Mouse (Mus musculus) liver, embryonic 14.5 days (tissue): ENCODE data around the gene C2cd2l. TPM values are rescaled to one million over a fixed set of nuclear protein-coding genes. Genes with fewer than 3 reads are reported as not detected.

Experiments used
- ATAC-seq: fragments of 200-750 bp; cut with Nextera tagmentation; 2 replicates; pipeline ENCODE4 v1.8.0; 2017; ENCODE audit warnings: moderate number of reproducible peaks, mild to moderate bottlenecking, moderate library complexity; ENCODE audit not compliant: insufficient read depth
- DNase-seq, 3 experiments: peaks; one replicate each; pipeline ENCODE4 v3.0.0-alpha.2; 2012 to 2013; ENCODE audit warnings: low read depth in 3 of 3, low spot score in 3 of 3
- H3K27ac ChIP-seq: fragments of 300-500 bp; sonication (generic); 2 replicates; pipeline ENCODE4 v1.5.1; 2014; ENCODE audit warnings: moderate library complexity, mild to moderate bottlenecking, control low read depth, inconsistent platforms
- H3K27me3 ChIP-seq: fragments of 300-500 bp; sonication (generic); 2 replicates; pipeline ENCODE4 v1.6.1; 2014; ENCODE audit warnings: mild to moderate bottlenecking, low read length, moderate library complexity; ENCODE audit not compliant: control insufficient read depth, insufficient read depth
- H3K36me3 ChIP-seq: fragments of 300-500 bp; sonication (generic); replicated peaks from 2 replicates; pipeline ENCODE4 v1.6.1; 2014; ENCODE audit warnings: low read depth; ENCODE audit not compliant: control insufficient read depth, insufficient read depth
- H3K4me1 ChIP-seq, 2 experiments: fragments of 200-500 bp in 1 of 2; fragments of 300-500 bp in 1 of 2; sonication (generic) in 1 of 2; replicated peaks; 2 replicates each; pipeline ENCODE4 v1.6.1; 2012 to 2014; ENCODE audit warnings: antibody characterized with exemption in 1 of 2, inconsistent platforms in 1 of 2, low read length in 1 of 2; ENCODE audit not compliant: control insufficient read depth in 2 of 2, insufficient read depth in 2 of 2
- H3K4me2 ChIP-seq: fragments of 300-500 bp; sonication (generic); 2 replicates; pipeline ENCODE4 v1.6.1; 2014; ENCODE audit warnings: low read depth, mild to moderate bottlenecking, control low read depth, moderate library complexity
- H3K4me3 ChIP-seq, 2 experiments: fragments of 200-500 bp in 1 of 2; fragments of 300-500 bp in 1 of 2; sonication (generic) in 1 of 2; 2 replicates each; pipeline ENCODE4 v1.5.1; 2012 to 2014; ENCODE audit warnings: low read depth in 2 of 2, low read length in 2 of 2, mild to moderate bottlenecking in 2 of 2, control low read depth in 1 of 2, inconsistent platforms in 1 of 2, moderate library complexity in 1 of 2; ENCODE audit not compliant: insufficient read depth in 1 of 2
- H3K9ac ChIP-seq: fragments of 300-500 bp; sonication (generic); replicated peaks from 2 replicates; pipeline ENCODE4 v1.6.1; 2014; ENCODE audit warnings: mild to moderate bottlenecking, control low read depth, moderate library complexity
- H3K9me3 ChIP-seq: fragments of 300-500 bp; sonication (generic); 2 replicates; pipeline ENCODE4 v1.6.1; 2016; ENCODE audit warnings: low read length, mixed read lengths; ENCODE audit not compliant: control insufficient read depth
- CTCF ChIP-seq: IDR thresholded peaks from 2 replicates; pipeline ENCODE4 v1.5.1; 2016; ENCODE audit warnings: antibody characterized with exemption, low read depth, control low read depth
- EP300 ChIP-seq: IDR thresholded peaks from 2 replicates; pipeline ENCODE4 v1.6.1; 2016; ENCODE audit warnings: antibody characterized with exemption, low read depth
- WGBS: fragments of 180-500 bp; shearing (Covaris S2); extraction: QIAGEN DNeasy Blood & Tissue Kit; methylation state at CpG from one replicate; pipeline ENCODE4 v1.1.7; 2014; ENCODE audit not compliant: insufficient replicate concordance; 5-methylcytosine and 5-hydroxymethylcytosine counted together
- polyA plus RNA-seq, 2 experiments: library from polyadenylated mRNA; depleted of rRNA in 1 of 2; stranded (reverse) in 1 of 2; unstranded in 1 of 2; fragments of >200 nt; fragmentation: Nextera tagmentation in 1 of 2; extraction: Ambion mirVana in 1 of 2; gene quantifications; 2 replicates each; pipeline versions ENCODE4 v1.2.1 to v1.2.3; 2012 to 2014

Gene C2cd2l
- polyA plus RNA-seq, 2 experiments, result 7.4 to 13.0 TPM

DNA sequence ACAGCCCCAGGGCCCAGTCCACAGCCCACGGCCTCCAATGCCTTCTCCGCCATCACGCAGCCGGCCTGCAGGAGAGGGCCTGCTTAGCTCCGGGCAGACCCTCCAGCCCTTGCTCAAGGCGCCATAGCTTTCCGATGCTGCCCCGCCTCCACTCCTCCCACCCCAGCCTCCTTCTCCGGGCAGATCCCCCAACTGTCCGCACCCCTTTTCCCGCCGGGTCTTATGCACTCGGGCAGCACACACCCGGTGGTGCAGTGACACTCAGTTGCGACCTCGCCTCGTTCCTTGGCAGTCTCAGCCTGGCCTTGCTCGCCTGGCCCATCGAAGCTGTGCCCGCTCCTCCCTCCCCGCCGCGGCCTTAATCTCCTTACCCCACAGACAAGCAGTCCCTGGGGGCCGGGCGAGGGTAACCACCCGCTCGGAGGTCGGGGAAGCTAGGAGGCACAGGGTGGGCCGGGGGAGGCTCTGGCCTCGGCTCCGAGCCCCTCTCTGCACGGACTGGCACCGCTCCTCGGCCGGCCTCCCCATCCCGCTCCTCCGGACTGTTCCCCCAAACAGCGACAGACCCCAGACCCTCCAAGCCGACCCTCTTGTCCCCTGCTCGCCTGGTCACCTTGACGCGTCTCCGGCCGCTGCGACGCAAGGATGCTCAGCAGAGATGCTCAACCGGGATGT, 32.5 kb downstream of the C2cd2l start:
- no peak for TF ChIP-seq CTCF
- no peak for TF ChIP-seq EP300
- Histone ChIP-seq H3K4me2 (peak overlapping the region; percentile 88), H3K36me3 (peaks cover 39% of the 10 kb centered on the region), H3K27me3 (no peaks in the 10 kb centered on the region), H3K27ac (peak overlapping the region; percentile 96), H3K4me3 (peak overlapping the region; percentile 78 to 85), H3K9me3 (no peaks in the 10 kb centered on the region), H3K4me1 (peaks cover 16 to 26% of the 10 kb centered on the region in 2 experiments), H3K9ac (peak overlapping the region; percentile 94)
- peak; percentile 27 for ATAC-seq
- peak in 2 of 3 experiments; percentile 32 to 33 for DNase-seq
- WGBS, result 2% methylated on average over 45 of the region's 47 CpGs

DNA sequence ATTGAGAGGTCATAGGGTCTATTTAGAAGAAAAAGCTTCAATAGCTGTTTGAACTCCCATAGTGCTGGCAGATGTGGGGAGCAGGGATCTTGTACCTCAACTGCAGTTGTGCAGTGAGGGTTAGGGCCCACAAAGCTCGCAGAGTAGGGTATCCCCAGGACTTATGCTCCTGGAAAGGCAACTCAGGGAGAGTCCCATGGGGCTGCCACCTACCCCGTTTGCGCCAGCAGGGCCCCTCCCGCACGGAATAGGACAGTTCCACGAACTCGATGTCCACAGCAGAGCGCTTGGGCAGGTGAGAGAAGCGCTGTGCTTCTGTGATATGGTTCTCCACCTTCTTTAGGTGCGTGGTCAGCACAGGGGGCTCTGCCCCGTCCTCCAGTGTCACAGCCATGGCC, 33.1 kb downstream of the C2cd2l start:
- Histone ChIP-seq H3K4me2 (peak overlapping the region; percentile 88), H3K4me3 (peak overlapping the region; percentile 78 to 85), H3K9me3 (no peaks in the 10 kb centered on the region), H3K27me3 (no peaks in the 10 kb centered on the region), H3K4me1 (peaks cover 16 to 26% of the 10 kb centered on the region in 2 experiments), H3K27ac (peak overlapping the region; percentile 96), H3K36me3 (peaks cover 38% of the 10 kb centered on the region), H3K9ac (peak overlapping the region; percentile 94)
- ATAC-seq, result peak; percentile 10; the same call in 1 of the 2 replicates
- TF ChIP-seq EP300 (no peak), CTCF (no peak)
- WGBS, result 7% methylated on average over 11 of the region's 11 CpGs
- peak in 1 of 3 experiments; percentile 31 for DNase-seq

DNA sequence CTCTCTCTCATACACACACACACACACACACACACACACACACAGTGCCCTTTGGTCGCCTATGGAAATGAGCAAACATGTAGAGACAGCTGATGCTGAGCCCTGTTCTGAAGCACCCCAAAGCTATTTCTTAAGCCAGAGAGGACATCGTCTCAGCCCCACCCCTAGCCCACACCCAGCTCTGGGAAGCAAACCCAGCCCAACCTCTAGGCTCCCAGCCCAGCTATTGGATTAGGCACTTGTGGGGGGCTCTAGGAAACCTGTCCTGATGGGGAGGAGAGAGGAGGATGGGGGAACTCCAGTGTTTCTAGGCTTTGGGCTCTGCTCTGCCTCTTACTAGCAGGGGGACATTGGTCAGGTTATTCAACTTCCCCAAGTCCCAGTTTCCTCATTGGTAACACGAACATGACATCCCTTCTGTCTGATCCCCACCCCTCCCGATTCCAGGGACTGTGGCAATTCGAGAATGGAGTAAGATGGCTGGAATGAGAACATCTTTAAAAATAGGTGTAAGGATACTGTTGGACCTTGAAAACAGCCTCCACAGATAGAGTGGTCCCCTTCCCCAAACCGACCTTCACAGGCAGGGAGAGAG, 33.7 kb downstream of the C2cd2l start:
- Histone ChIP-seq H3K4me2 (peak overlapping the region; percentile 88), H3K4me3 (peak overlapping the region; percentile 78 to 85), H3K36me3 (peaks cover 40% of the 10 kb centered on the region), H3K9me3 (no peaks in the 10 kb centered on the region), H3K4me1 (peaks cover 16 to 26% of the 10 kb centered on the region in 2 experiments), H3K9ac (peak overlapping the region; percentile 94), H3K27me3 (no peaks in the 10 kb centered on the region), H3K27ac (peak overlapping the region; percentile 96)
- 3% methylated on average over 6 of the region's 6 CpGs for WGBS
- DNase-seq, result peak in 2 of 3 experiments; percentile 52 to 65
- peak; percentile 44 for ATAC-seq
- TF ChIP-seq EP300, result no peak
- TF ChIP-seq CTCF, result no peak

- H3K4me2 ChIP-seq, result no peak overlapping the region
- peaks cover 4 to 20% of the 10 kb centered on the region in 2 experiments for H3K4me1 ChIP-seq
- H3K9me3 ChIP-seq, result no peaks in the 10 kb centered on the region
- H3K27ac ChIP-seq, result no peak overlapping the region
- no peaks in the 10 kb centered on the region for H3K27me3 ChIP-seq
- WGBS, result 79% methylated on average over 5 of the region's 5 CpGs
- H3K36me3 ChIP-seq, result peaks cover 61% of the 10 kb centered on the region
- ATAC-seq (no peak), DNase-seq (no peak)
- TF ChIP-seq CTCF (no peak), EP300 (no peak)
- H3K4me3 ChIP-seq, result no peak overlapping the region
- H3K9ac ChIP-seq, result no peak overlapping the region
These were observed 36.9 kb downstream of the C2cd2l start for GRCm38 (mm10) chr9:44283183-44283582.

DNA sequence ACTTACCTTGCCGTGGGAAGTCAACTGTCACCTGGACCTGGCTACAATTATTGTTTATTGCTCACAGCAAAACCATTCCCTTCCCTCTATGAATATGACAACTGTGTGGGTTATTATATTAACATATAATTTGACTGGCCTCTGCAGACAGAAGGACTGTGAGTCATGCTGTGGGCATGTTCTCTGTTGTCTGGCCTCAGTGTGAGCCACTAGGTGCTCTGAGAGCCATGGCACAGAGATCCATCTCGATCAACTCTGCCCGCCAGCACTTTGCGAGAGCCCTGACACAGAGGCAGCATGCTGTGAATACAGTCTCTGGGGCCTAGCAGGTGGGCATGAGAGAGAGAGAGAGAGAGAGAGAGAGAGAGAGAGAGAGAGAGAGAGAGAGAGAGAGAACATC, 50.1 kb downstream of the C2cd2l start:
- H3K9ac ChIP-seq, result no peak overlapping the region
- TF ChIP-seq EP300 (no peak), CTCF (no peak)
- WGBS, result 91% methylated on average over 4 of the region's 4 CpGs

More for the DNA sequence above, 50.1 kb downstream of the C2cd2l start:
- ATAC-seq, result no peak
- Histone ChIP-seq H3K27ac (no peak overlapping the region), H3K4me1 (peaks cover 3 to 18% of the 10 kb centered on the region in 2 experiments; a peak in 2 of 4 replicates), H3K9me3 (no peaks in the 10 kb centered on the region), H3K36me3 (peaks cover 19% of the 10 kb centered on the region; the same call in 1 of the 2 replicates), H3K4me2 (no peak overlapping the region), H3K4me3 (no peak overlapping the region), H3K27me3 (no peaks in the 10 kb centered on the region)
- no peak for DNase-seq
